Mouse (Mus musculus) intestine, postnatal 0 days (tissue): ENCODE measurements around the gene Xpnpep3. TPM values are rescaled to one million over a fixed set of nuclear protein-coding genes. Genes with fewer than 3 reads are reported as not detected.

Source experiments
- ATAC-seq: fragments of 200-750 bp; cut with Nextera tagmentation; 2 replicates; pipeline ENCODE4 v1.8.0; 2017; ENCODE audit warnings: mild to moderate bottlenecking, moderate TSS enrichment, moderate library complexity
- H3K27ac ChIP-seq: fragments of 300-500 bp; sonication (generic); 2 replicates; pipeline ENCODE4 v1.5.1; 2014; ENCODE audit warnings: mild to moderate bottlenecking, low read depth, low read length, moderate library complexity
- H3K27me3 ChIP-seq: fragments of 300-500 bp; sonication (generic); replicated peaks from 2 replicates; pipeline ENCODE4 v1.6.1; 2014; ENCODE audit warnings: low read length, mixed read lengths; ENCODE audit not compliant: control insufficient read depth, insufficient read depth
- H3K36me3 ChIP-seq: fragments of 300-500 bp; sonication (generic); 2 replicates; pipeline ENCODE4 v1.6.1; 2014; ENCODE audit warnings: mild to moderate bottlenecking, moderate library complexity; ENCODE audit not compliant: control insufficient read depth, insufficient read depth
- H3K4me1 ChIP-seq: fragments of 300-500 bp; sonication (generic); replicated peaks from 2 replicates; pipeline ENCODE4 v1.6.1; 2014; ENCODE audit warnings: antibody characterized with exemption, low read length, mixed read lengths; ENCODE audit not compliant: control insufficient read depth, insufficient read depth
- H3K4me2 ChIP-seq: fragments of 300-500 bp; sonication (generic); replicated peaks from 2 replicates; pipeline ENCODE4 v1.6.1; 2014; ENCODE audit warnings: low read depth, mild to moderate bottlenecking, moderate library complexity
- H3K4me3 ChIP-seq: fragments of 300-500 bp; sonication (generic); 2 replicates; pipeline ENCODE4 v1.5.1; 2014; ENCODE audit warnings: low read depth, low read length
- H3K9ac ChIP-seq: fragments of 300-500 bp; sonication (generic); 2 replicates; pipeline ENCODE4 v1.6.1; 2014; ENCODE audit warnings: mild to moderate bottlenecking, low read depth, low read length
- H3K9me3 ChIP-seq: fragments of 300-500 bp; sonication (generic); 2 replicates; pipeline ENCODE4 v1.6.1; 2016; ENCODE audit warnings: mixed run types; ENCODE audit not compliant: control insufficient read depth
- CTCF ChIP-seq: sonication (generic); IDR thresholded peaks from 2 replicates; pipeline ENCODE4 v1.5.1; 2016; ENCODE audit warnings: low read depth, mild to moderate bottlenecking, control low read depth, antibody characterized with exemption, moderate library complexity
- WGBS: fragments of 180-500 bp; shearing (Covaris S2); extraction: QIAGEN DNeasy Blood & Tissue Kit; methylation state at CpG from one replicate; pipeline ENCODE4 v1.1.7; 2014; 5-methylcytosine and 5-hydroxymethylcytosine counted together
- polyA plus RNA-seq: library from polyadenylated mRNA; unstranded; fragments of >200 nt; fragmentation: Nextera tagmentation; extraction: Ambion mirVana; gene quantifications from 2 replicates; pipeline ENCODE4 v1.2.1, GENCODE M21; 2015

The Xpnpep3 gene
- polyA plus RNA-seq: 2.3 and 2.4 TPM in 2 replicates

GRCm38 (mm10) chr15:81399638-81400315 is at the start of gene Xpnpep3, which contains the start of gene St13:
Gene Xpnpep3 (plus strand): TSS chr15:81400138.
Gene St13 (minus strand): TSS chr15:81400077.
- no peak for TF ChIP-seq CTCF
- H3K27ac ChIP-seq: peak within 1 kb of the TSS; percentile 83
- H3K27me3 ChIP-seq: no peaks in the 10 kb centered on the region
- peak; percentile 100 for ATAC-seq
- peak within 1 kb of the TSS; percentile 84 for H3K4me2 ChIP-seq
- H3K9ac ChIP-seq: peak within 1 kb of the TSS; percentile 95
- WGBS: under 1% methylated on average over 48 of the region's 50 CpGs
- H3K4me1 ChIP-seq: no peaks in the 10 kb centered on the region; the same call in 1 of the 2 replicates
- H3K4me3 ChIP-seq: peak within 1 kb of the TSS; percentile 99
- no peaks in the 10 kb centered on the region for H3K36me3 ChIP-seq
- H3K9me3 ChIP-seq: no peaks in the 10 kb centered on the region

- 74% methylated on average over 1 of the region's 1 CpGs for WGBS
- no peak overlapping the region for H3K4me2 ChIP-seq
- H3K27me3 ChIP-seq: peaks cover 2% of the 10 kb centered on the region; the same call in 1 of the 2 replicates
- no peak overlapping the region for H3K4me3 ChIP-seq
- H3K9ac ChIP-seq: no peak overlapping the region
- no peaks in the 10 kb centered on the region for H3K9me3 ChIP-seq
- no peaks in the 10 kb centered on the region for H3K36me3 ChIP-seq
- no peaks in the 10 kb centered on the region for H3K4me1 ChIP-seq
- H3K27ac ChIP-seq: no peak overlapping the region
- TF ChIP-seq CTCF: no peak
- ATAC-seq: no peak
These were observed 49.5 kb upstream of the Xpnpep3 start for GRCm38 (mm10) chr15:81350401-81350800.

- Histone ChIP-seq H3K9me3 (no peaks in the 10 kb centered on the region), H3K4me1 (no peaks in the 10 kb centered on the region), H3K4me2 (no peak overlapping the region), H3K27ac (no peak overlapping the region), H3K36me3 (no peaks in the 10 kb centered on the region), H3K4me3 (no peak overlapping the region), H3K9ac (no peak overlapping the region), H3K27me3 (peaks cover 5% of the 10 kb centered on the region; the same call in 1 of the 2 replicates)
- WGBS: 81% methylated on average over 1 of the region's 1 CpGs
- TF ChIP-seq CTCF: peak; percentile 67
- ATAC-seq: no peak
These were observed 47.3 kb upstream of the Xpnpep3 start for GRCm38 (mm10) chr15:81352638-81353037.

GRCm38 (mm10) chr15:81355146-81355761 is 44.7 kb upstream of the Xpnpep3 start:
- ATAC-seq: 0 out of 2 replicates have a peak, but pooled peaks have one; percentile 52
- Histone ChIP-seq H3K36me3 (no peaks in the 10 kb centered on the region), H3K9me3 (no peaks in the 10 kb centered on the region), H3K4me3 (no peak overlapping the region), H3K4me2 (no peak overlapping the region), H3K27me3 (peaks cover 6% of the 10 kb centered on the region; the same call in 1 of the 2 replicates), H3K4me1 (no peaks in the 10 kb centered on the region), H3K9ac (no peak overlapping the region), H3K27ac (no peak overlapping the region)
- WGBS: 63% methylated on average over 3 of the region's 3 CpGs
- peak; percentile 82 for TF ChIP-seq CTCF

- H3K4me2 ChIP-seq: no peak overlapping the region
- 33% methylated on average over 5 of the region's 5 CpGs for WGBS
- H3K9ac ChIP-seq: no peak overlapping the region
- no peaks in the 10 kb centered on the region for H3K9me3 ChIP-seq
- peaks cover 6% of the 10 kb centered on the region; the same call in 1 of the 2 replicates for H3K27me3 ChIP-seq
- H3K27ac ChIP-seq: no peak overlapping the region
- no peaks in the 10 kb centered on the region for H3K36me3 ChIP-seq
- ATAC-seq: no peak
- H3K4me1 ChIP-seq: no peaks in the 10 kb centered on the region
- no peak overlapping the region for H3K4me3 ChIP-seq
- TF ChIP-seq CTCF: no peak
These were observed 43.0 kb upstream of the Xpnpep3 start for GRCm38 (mm10) chr15:81356946-81357345.

- Histone ChIP-seq H3K4me2 (no peak overlapping the region), H3K9me3 (no peaks in the 10 kb centered on the region), H3K4me1 (no peaks in the 10 kb centered on the region), H3K36me3 (peaks cover 7% of the 10 kb centered on the region), H3K27me3 (peaks cover 6% of the 10 kb centered on the region; the same call in 1 of the 2 replicates), H3K4me3 (no peak overlapping the region), H3K9ac (no peak overlapping the region), H3K27ac (no peak overlapping the region)
- ATAC-seq: no peak
- 81% methylated on average over 3 of the region's 3 CpGs for WGBS
- no peak for TF ChIP-seq CTCF
These were observed 41.0 kb upstream of the Xpnpep3 start for GRCm38 (mm10) chr15:81358943-81359342.
